Mouse (Mus musculus): ENCODE results near the gene Tuba3b. TPM values are rescaled to one million over a fixed set of nuclear protein-coding genes. Genes with fewer than 3 reads are reported as not detected.

Tuba3b gene
- 0.08 TPM in 1 of 2 replicates, not detected in the other for polyA plus RNA-seq (2016; fragmentation: Nextera tagmentation; extraction: Ambion mirVana)

DNA sequence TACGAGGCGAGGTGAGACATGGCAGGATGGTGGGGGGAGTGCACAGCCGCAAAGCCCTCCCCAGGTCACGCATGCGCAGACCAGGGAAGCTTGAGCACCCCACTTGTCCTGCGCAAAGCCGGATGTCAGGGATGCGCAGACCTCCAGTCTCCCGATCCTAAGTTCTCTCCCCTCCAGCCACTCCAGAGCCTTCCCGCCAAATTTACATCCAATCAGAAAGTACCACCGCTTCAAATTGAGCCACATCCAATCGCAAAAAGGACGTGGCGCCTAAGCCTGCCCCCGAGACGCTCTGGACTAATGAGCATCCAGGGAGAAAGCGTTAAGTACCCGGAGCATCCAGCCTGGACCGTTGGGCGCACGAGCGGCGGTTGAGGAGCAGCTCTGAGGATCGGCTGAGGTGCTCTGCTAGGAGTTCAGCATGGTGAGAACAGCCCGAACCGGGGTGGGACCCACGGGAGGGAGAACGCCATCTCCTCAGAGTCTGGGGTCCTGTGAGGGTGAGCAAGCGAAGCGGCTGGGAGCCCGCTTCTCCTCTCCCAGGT, at the start of gene Tuba3b:
Gene Tuba3b, plus strand, starts transcription at position 92 of the 545 bp plus-strand sequence.
- Histone ChIP-seq H3K27me3 (ENCODE audit: insufficient read depth, poor library complexity, severe bottlenecking) (0 out of 2 replicates have a peak, but pooled peaks cover 4% of the 10 kb centered on the region), H3K27ac (no peak within 1 kb of the TSS), H3K4me3 (no peak within 1 kb of the TSS), H3K4me1 (0 out of 2 replicates have a peak, but pooled peaks cover 6% of the 10 kb centered on the region), H3K9me3 (no peaks in the 10 kb centered on the region), H3K36me3 (no peaks in the 10 kb centered on the region)
- DNase-seq (ENCODE audit: low spot score) = no peak
- WGBS = 95% methylated on average over 31 of the region's 31 CpGs

GRCm38 (mm10) chr6:145567296-145567695, 48.3 kb upstream of the Tuba3b start:
- Histone ChIP-seq H3K4me3 (no peak overlapping the region), H3K27ac (no peak overlapping the region), H3K27me3 (ENCODE audit: insufficient read depth, poor library complexity, severe bottlenecking) (no peaks in the 10 kb centered on the region), H3K9me3 (no peaks in the 10 kb centered on the region), H3K4me1 (peaks cover 18% of the 10 kb centered on the region), H3K36me3 (no peaks in the 10 kb centered on the region)
- DNase-seq (ENCODE audit: low spot score) = no peak
- 48% methylated on average over 8 of the region's 8 CpGs for WGBS

- peaks cover 18% of the 10 kb centered on the region for H3K4me1 ChIP-seq
- DNase-seq (ENCODE audit: low spot score) = no peak
- WGBS = 77% methylated on average over 3 of the region's 3 CpGs
Measured at GRCm38 (mm10) chr6:145567832-145568231, 47.7 kb upstream of the Tuba3b start.

GRCm38 (mm10) chr6:145568701-145569100, 46.9 kb upstream of the Tuba3b start:
- H3K4me3 ChIP-seq = no peak overlapping the region
- H3K36me3 ChIP-seq = no peaks in the 10 kb centered on the region
- WGBS = 85% methylated on average over 3 of the region's 3 CpGs
- no peak overlapping the region for H3K27ac ChIP-seq
- DNase-seq (ENCODE audit: low spot score) = no peak
- H3K27me3 ChIP-seq (ENCODE audit: insufficient read depth, poor library complexity, severe bottlenecking) = no peaks in the 10 kb centered on the region
- H3K9me3 ChIP-seq = no peaks in the 10 kb centered on the region
- peaks cover 18% of the 10 kb centered on the region for H3K4me1 ChIP-seq

More at GRCm38 (mm10) chr6:145567832-145568231, 47.7 kb upstream of the Tuba3b start:
- no peaks in the 10 kb centered on the region for H3K36me3 ChIP-seq
- no peak overlapping the region for H3K4me3 ChIP-seq
- no peaks in the 10 kb centered on the region for H3K27me3 ChIP-seq (ENCODE audit: insufficient read depth, poor library complexity, severe bottlenecking)
- H3K9me3 ChIP-seq = no peaks in the 10 kb centered on the region
- H3K27ac ChIP-seq = no peak overlapping the region

- Histone ChIP-seq H3K36me3 (no peaks in the 10 kb centered on the region), H3K9me3 (no peaks in the 10 kb centered on the region), H3K4me1 (peaks cover 17% of the 10 kb centered on the region), H3K27me3 (ENCODE audit: insufficient read depth, poor library complexity, severe bottlenecking) (no peaks in the 10 kb centered on the region), H3K4me3 (no peak overlapping the region), H3K27ac (no peak overlapping the region)
- 83% methylated on average over 6 of the region's 6 CpGs for WGBS
- DNase-seq (ENCODE audit: low spot score) = no peak
Measured at GRCm38 (mm10) chr6:145573250-145574013, 42.1 kb upstream of the Tuba3b start.

- Histone ChIP-seq H3K27ac (no peak overlapping the region), H3K36me3 (no peaks in the 10 kb centered on the region), H3K4me1 (peaks cover 25% of the 10 kb centered on the region), H3K4me3 (no peak overlapping the region), H3K9me3 (no peaks in the 10 kb centered on the region), H3K27me3 (ENCODE audit: insufficient read depth, poor library complexity, severe bottlenecking) (no peaks in the 10 kb centered on the region)
- DNase-seq (ENCODE audit: low spot score) = peak; percentile 56
- 86% methylated on average over 4 of the region's 4 CpGs for WGBS
Measured at GRCm38 (mm10) chr6:145576762-145577161, 38.8 kb upstream of the Tuba3b start.

- no peak overlapping the region for H3K27ac ChIP-seq
- peak; percentile 64 for DNase-seq (ENCODE audit: low spot score)
- H3K4me1 ChIP-seq = peaks cover 32% of the 10 kb centered on the region
- H3K4me3 ChIP-seq = no peak overlapping the region
- H3K27me3 ChIP-seq (ENCODE audit: insufficient read depth, poor library complexity, severe bottlenecking) = no peaks in the 10 kb centered on the region
- WGBS = 61% methylated on average over 10 of the region's 10 CpGs
- no peaks in the 10 kb centered on the region for H3K9me3 ChIP-seq
- H3K36me3 ChIP-seq = no peaks in the 10 kb centered on the region
Measured at GRCm38 (mm10) chr6:145578457-145579185, 36.9 kb upstream of the Tuba3b start.

DNA sequence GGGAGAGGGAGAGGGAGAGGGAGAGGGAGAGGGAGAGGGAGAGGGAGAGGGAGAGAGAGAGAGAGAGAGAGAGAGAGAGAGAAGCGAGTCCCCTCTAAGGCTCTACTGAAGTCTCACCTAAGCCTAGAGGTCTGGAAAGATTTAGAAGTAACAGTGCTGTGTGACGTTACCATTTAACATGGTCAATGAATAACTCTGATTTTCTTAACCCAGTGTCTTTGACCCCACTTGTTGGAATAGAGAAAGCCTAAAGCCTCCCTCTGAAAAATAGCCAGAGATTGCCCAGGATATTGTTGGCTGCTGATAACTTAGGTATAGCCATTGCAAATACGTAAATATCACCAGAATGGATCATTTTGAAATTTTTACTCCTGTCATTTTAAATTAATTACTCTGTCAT, 35.8 kb upstream of the Tuba3b start:
- WGBS = 81% methylated on average over 3 of the region's 3 CpGs
- DNase-seq (ENCODE audit: low spot score) = no peak
- H3K9me3 ChIP-seq = no peaks in the 10 kb centered on the region

DNA sequence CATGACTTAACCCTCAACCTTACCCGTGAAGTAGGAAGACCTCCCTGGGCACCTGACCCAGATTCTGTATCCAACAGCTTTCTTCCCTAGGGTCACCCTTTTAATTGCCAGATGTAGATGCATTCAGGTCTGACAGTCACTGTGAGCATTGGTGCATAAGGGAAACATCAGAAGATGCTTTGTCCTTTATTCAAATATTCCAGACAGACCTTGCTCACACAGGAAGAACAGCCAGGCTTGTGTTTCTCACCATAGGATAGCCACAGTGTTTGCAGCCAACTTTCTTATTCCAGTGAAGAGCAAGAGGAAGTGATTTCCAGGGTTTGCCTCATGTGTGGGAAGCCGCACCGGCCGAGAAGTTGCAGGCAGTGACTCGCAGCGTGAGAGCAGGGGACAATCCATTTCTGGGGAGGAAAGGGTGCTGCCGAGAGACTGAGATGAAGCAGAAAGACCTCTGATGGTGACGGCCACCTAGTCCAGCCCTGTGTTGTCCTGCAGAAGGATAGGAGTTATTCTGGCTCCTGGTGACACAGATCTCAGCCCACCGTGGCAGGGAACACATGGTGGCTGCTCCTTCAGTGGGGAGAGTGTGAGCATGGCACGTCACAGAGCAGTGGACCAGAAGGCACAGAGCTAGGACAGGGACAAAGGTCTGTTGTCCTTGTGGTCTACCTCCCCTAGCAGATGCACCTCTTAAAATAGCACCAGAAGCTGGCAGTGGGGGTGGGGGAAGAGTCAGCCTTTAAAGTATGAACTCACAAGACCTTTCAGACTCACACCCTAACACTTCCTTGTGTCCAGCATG, 34.0 kb upstream of the Tuba3b start:
- Histone ChIP-seq H3K27ac (peak overlapping the region; percentile 82), H3K4me1 (peaks cover 39% of the 10 kb centered on the region), H3K4me3 (peak overlapping the region; percentile 16; the same call in 1 of the 2 replicates), H3K27me3 (ENCODE audit: insufficient read depth, poor library complexity, severe bottlenecking) (no peaks in the 10 kb centered on the region), H3K9me3 (no peaks in the 10 kb centered on the region), H3K36me3 (no peaks in the 10 kb centered on the region)
- DNase-seq (ENCODE audit: low spot score) = peak; percentile 74
- WGBS = 55% methylated on average over 10 of the region's 10 CpGs

More for the DNA sequence above, 35.8 kb upstream of the Tuba3b start:
- Histone ChIP-seq H3K27me3 (ENCODE audit: insufficient read depth, poor library complexity, severe bottlenecking) (no peaks in the 10 kb centered on the region), H3K4me1 (peaks cover 32% of the 10 kb centered on the region), H3K36me3 (no peaks in the 10 kb centered on the region), H3K27ac (no peak overlapping the region), H3K4me3 (no peak overlapping the region)

GRCm38 (mm10) chr6:145585052-145585973, 30.2 kb upstream of the Tuba3b start:
- Histone ChIP-seq H3K27me3 (ENCODE audit: insufficient read depth, poor library complexity, severe bottlenecking) (no peaks in the 10 kb centered on the region), H3K27ac (0 out of 2 replicates have a peak overlapping the region, but pooled peaks have one; percentile 12), H3K9me3 (no peaks in the 10 kb centered on the region), H3K4me1 (peaks cover 22% of the 10 kb centered on the region), H3K36me3 (no peaks in the 10 kb centered on the region), H3K4me3 (no peak overlapping the region)
- DNase-seq (ENCODE audit: low spot score) = peak; percentile 39
- 74% methylated on average over 21 of the region's 21 CpGs for WGBS

GRCm38 (mm10) chr6:145590501-145591293, 24.9 kb upstream of the Tuba3b start:
- peaks cover 25% of the 10 kb centered on the region for H3K4me1 ChIP-seq
- H3K27me3 ChIP-seq (ENCODE audit: insufficient read depth, poor library complexity, severe bottlenecking) = no peaks in the 10 kb centered on the region
- H3K27ac ChIP-seq = no peak overlapping the region
- H3K36me3 ChIP-seq = no peaks in the 10 kb centered on the region
- no peaks in the 10 kb centered on the region for H3K9me3 ChIP-seq
- DNase-seq (ENCODE audit: low spot score) = no peak
- H3K4me3 ChIP-seq = no peak overlapping the region
- WGBS = 87% methylated on average over 11 of the region's 11 CpGs

Measured in heart, embryonic 10.5 days (tissue).